Mouse (Mus musculus) layer of hippocampus, adult 2 months (tissue): Measurements from ENCODE around the gene Scaf11. TPM values are rescaled to one million over a fixed set of nuclear protein-coding genes. Genes with fewer than 3 reads are reported as not detected.
A peak's percentile ranks its signal among the peaks of the same experiment; 100 is the strongest.
"Not testable (repeated sequence)": the region's sequence is repeated elsewhere in the genome, so short reads cannot be mapped to it uniquely, and the experiment has no call there.

Experiments
- DNase-seq, 2 experiments: peaks; one replicate each; pipeline ENCODE4 v3.0.0; 2022; ENCODE audit warnings: low spot score in 2 of 2
- H3K27ac ChIP-seq: fragments of 200-600 bp; 2 replicates; pipeline ENCODE4 v1.8.1; 2022
- H3K4me3 ChIP-seq: fragments of 200-600 bp; 2 replicates; pipeline ENCODE4 v1.8.1; 2022; ENCODE audit warnings: mild to moderate bottlenecking
- CTCF ChIP-seq: fragments of 200-600 bp; conservative IDR thresholded peaks from 2 replicates; pipeline ENCODE4 v1.8.1; 2022; ENCODE audit warnings: antibody characterized with exemption, mild to moderate bottlenecking, moderate library complexity
- long read RNA-seq, 2 experiments: library from polyadenylated mRNA; stranded (forward); transcript quantifications; one replicate each; pipeline ENCODE4 v2.0.0; 2021; ENCODE audit warnings: borderline mapping rate in 2 of 2
- total RNA-seq, 2 experiments: library from RNA; stranded (reverse); gene quantifications; 2 replicates each; pipeline ENCODE4 v1.2.3; 2021

Scaf11 gene
- total RNA-seq: 10 to 100 TPM; 55.8 to 57.8 TPM
- long read RNA-seq, experiment 1, full-length matches to known transcripts: 3 of 9 reads
- long read RNA-seq, experiment 1, partial matches to known transcripts: 1 of 9 reads
- long read RNA-seq, experiment 1, other reads (novel, unspliced or antisense): 5 of 9 reads
- long read RNA-seq, experiment 2, full-length matches to known transcripts: 2 of 14 reads
- long read RNA-seq, experiment 2, partial matches to known transcripts: 1 of 14 reads
- long read RNA-seq, experiment 2, other reads (novel, unspliced or antisense): 11 of 14 reads

GRCm38 (mm10) chr15:96460730-96461540 lies at the start of gene Scaf11:
Gene Scaf11 (minus strand): TSS chr15:96460843.
- peak; percentile 86 for TF ChIP-seq CTCF
- Histone ChIP-seq H3K27ac (peak within 1 kb of the TSS; percentile 98), H3K4me3 (peak within 1 kb of the TSS; percentile 85)
- DNase-seq: peak; percentile 95 to 98

DNA sequence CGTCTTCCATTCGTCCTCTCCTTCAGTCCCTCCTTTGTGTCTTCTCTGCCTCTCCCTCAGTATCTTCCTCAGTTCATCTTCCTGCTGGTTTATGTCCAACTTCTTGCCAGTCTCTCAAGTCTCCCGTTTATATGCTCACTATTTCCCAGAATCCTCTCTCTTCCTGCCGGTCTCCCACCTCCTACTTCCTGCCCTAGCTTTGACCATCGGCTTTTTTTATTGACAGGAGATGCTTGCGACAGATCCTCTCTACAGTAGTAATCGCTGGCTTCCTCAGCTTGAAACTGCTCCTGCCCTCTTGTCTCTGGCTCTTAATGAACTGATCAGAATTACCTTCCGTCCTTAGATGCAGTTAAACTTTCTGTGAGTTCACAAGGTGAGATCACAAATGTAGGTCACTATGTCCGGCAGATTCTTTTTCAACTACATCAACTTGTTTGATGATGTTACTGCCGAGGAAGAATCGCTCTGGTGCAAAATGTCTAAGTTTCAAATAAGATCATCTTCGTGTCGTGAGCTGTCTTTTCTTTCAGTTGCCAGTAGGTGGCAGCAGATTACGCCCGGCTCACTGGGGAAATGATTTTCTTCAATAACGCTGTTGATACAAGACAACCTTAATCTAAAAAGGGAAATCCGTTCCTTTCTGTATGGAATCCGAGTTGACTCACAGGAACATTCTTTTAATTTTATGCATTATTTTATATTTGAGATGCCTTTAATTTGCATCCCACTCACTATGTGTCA lies 46.6 kb upstream of the Scaf11 start:
- no peak overlapping the region for H3K27ac ChIP-seq
- H3K4me3 ChIP-seq: peak overlapping the region; percentile 27
- DNase-seq: peak; percentile 38 to 67
- peak; percentile 95 for TF ChIP-seq CTCF

GRCm38 (mm10) chr15:96497646-96498045 lies 37.0 kb upstream of the Scaf11 start:
- TF ChIP-seq CTCF: no peak
- DNase-seq: no peak
- Histone ChIP-seq H3K4me3 (no peak overlapping the region), H3K27ac (no peak overlapping the region)

GRCm38 (mm10) chr15:96494279-96494678 lies 33.6 kb upstream of the Scaf11 start:
- no peak overlapping the region for H3K4me3 ChIP-seq
- H3K27ac ChIP-seq: no peak overlapping the region
- no peak for TF ChIP-seq CTCF
- DNase-seq: no peak

GRCm38 (mm10) chr15:96493573-96493972 lies 32.9 kb upstream of the Scaf11 start:
- Histone ChIP-seq H3K4me3 (no peak overlapping the region), H3K27ac (no peak overlapping the region)
- DNase-seq: no peak
- no peak for TF ChIP-seq CTCF

DNA sequence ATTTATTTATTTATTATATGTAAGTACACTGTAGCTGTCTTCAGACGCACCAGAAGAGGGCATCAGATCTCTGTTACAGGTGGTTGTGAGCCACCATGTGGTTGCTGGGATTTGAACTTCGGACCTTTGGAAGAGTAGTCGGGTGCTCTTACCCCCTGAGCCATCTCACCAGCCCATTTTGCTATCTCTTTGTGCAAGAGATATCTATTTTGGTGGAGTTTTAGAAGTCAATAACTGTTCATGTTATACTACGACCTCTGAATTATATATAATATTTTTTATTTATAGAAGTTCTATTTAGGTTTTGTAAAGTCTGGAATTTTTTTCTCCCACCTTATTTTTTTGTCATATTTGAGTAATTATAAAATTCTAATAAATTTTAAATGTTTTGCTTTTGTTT lies 32.3 kb upstream of the Scaf11 start:
- not testable (repeated sequence) for H3K27ac ChIP-seq, DNase-seq, H3K4me3 ChIP-seq

DNA sequence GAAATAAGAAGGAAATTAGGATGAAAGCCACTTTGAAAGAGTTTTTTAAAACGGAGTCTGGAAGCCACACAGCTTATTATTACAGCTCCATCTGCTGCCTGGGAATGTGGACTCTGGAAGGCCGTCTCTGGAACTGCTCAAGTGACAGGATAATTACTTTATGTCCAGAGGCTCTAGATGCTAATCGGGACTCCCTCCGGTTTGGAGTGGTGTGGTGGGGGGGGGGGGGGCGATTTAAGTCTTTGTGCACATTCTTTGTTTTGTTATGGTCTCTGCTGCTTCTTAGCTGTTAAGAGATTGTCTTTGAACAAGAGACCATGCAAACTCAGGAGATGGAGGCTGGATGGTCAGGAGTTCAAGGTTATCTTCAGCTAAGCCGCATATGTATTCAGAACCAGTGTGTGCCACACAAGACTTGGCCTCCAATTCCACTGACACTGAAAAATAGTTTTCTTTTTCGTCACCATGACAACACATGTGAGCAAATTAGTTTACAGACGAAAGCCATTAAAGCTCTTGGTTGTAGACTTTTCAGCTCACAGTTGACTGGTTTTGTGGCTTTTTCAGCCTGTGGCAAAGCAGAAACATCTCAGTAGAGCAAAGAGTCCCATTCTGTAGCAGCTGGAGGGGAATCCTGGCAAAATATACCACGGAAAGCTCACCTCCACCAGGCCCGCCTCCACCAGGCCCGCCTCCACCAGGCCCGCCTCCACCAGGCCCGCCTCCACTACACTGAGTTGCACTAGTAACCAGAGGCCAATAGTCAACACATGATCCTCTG lies 31.4 kb upstream of the Scaf11 start:
- TF ChIP-seq CTCF: no peak
- no peak for DNase-seq
- Histone ChIP-seq H3K27ac (no peak overlapping the region), H3K4me3 (no peak overlapping the region)

DNA sequence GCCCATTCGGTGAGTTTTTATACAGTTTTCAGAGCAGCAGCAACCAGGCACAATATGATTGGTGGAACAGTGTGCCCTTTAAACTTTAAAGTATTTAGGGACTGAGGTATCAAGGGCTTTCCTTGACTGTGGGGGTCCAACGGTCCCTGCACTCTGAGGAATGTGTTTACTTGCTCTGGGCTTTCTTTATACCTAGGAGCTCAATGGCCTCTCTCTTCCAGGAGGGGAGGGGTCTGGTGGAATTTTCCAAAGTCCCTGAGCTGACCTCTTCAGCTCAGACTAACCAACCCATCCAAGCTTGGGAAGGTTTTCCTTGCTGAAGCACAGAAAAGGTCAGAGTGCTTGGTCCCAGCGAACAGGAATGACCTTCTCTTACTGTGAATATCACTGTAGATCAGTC lies 30.8 kb upstream of the Scaf11 start:
- Histone ChIP-seq H3K4me3 (no peak overlapping the region), H3K27ac (no peak overlapping the region)
- DNase-seq: no peak
- no peak for TF ChIP-seq CTCF

DNA sequence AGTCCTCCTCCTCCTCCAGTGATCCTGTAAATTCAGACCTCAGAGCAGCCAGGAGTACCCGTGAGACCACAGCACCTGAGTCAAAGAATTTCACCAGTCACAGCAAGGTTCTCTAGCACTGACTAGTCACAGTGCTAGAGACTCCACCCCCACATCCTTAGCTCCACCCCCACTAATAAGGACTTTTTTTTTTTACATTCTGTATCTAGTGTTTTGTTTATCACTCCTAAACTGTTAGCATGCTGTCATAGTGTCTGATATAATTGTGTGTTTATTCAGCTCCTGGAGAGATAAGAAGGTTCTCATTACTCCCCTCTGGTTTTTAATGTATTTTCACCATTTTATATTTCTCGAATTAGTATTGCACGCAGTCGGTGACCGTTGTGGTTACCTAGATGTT lies 29.5 kb upstream of the Scaf11 start:
- TF ChIP-seq CTCF: no peak
- H3K4me3 ChIP-seq: no peak overlapping the region
- H3K27ac ChIP-seq: no peak overlapping the region
- no peak for DNase-seq

DNA sequence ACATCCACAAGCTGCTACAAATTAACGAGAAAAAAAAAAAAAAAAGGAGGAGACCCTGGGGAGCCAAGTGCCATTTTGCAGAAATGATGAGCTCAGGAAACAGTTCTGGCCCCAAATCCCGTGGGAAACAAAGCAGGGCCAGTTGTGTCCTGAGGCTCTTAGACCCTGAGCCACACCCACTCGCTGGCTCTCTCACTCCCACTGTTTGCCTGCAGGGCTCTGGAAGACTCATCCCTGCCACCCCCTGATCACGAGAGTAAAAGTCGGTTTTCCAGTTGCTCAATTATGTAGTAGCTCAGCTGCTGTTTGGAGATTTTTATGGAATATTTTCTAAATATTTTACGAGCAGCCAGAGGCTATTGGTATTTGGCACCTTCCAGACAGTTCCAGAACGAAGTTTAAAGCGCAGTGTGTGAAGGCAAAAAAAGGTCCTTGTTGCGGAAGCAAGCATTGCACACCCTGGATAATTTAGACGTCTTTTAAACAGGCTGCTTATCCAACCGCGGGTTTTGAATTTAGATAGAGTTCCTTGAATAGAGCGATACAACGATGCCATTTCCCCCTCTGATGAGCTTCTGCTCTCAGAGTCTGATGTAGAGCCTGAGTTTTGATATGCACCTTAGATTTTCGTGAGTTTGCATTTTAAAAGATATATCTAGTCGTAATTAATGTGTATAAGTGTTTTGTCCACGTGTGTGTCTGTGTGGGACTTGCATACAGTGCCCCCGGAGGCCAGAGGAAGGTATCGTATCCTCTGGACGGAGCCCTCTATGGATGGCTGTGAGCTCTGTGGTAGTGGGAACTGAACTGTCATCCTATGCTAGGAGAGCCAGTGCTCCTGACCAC lies 28.5 kb upstream of the Scaf11 start:
- no peak for DNase-seq
- Histone ChIP-seq H3K4me3 (peak overlapping the region; percentile 38), H3K27ac (no peak overlapping the region)
- TF ChIP-seq CTCF: peak; percentile 71

GRCm38 (mm10) chr15:96487066-96487698 lies 26.5 kb upstream of the Scaf11 start:
- TF ChIP-seq CTCF: no peak
- no peak for DNase-seq
- Histone ChIP-seq H3K4me3 (no peak overlapping the region), H3K27ac (no peak overlapping the region)

GRCm38 (mm10) chr15:96480822-96481221 lies 20.2 kb upstream of the Scaf11 start:
- Histone ChIP-seq H3K27ac (no peak overlapping the region), H3K4me3 (no peak overlapping the region)
- TF ChIP-seq CTCF: no peak
- peak in 1 of 2 experiments; percentile 43 for DNase-seq
